Mouse (Mus musculus): ENCODE results near the gene Prep.

DNA sequence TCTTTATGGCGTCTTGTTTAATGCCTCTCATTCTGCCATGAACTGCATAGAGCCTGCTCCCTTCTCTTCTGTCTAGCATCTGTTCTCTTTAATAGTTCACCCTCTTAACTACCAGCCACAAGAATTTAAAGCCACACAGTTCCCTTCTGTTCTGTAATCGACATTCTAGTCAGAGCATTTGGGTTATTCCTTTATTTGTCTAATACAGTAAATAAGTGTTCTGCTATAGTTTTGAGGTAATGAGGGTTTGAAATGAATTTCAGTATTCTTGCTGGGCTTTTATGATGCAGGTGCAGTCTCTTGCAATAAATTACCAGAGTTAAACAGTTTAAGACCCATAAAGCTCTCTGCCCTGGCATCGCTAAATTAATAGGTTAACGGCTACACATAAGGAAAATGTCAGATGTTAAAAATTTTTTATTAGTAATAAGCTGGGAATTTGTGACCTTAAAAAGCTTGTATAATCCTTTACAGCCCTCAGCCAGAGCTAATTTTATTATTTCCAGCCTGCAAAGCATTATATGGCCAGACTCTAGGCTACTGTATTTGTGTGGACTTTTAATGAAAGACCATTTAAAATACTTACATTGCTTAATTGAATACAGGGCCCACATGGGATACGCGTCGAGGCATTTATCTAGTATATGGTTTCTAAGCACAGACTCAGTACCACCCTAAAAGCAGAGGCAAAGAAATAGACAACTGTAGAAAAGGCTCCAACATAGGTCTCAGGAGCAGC, 73.6 kb downstream of the Prep start:
- TF ChIP-seq CTCF (IDR thresholded peaks at IDR 0.05; ENCODE audit: control insufficient read depth, insufficient read depth, low read length): no peak
- no peak for TF ChIP-seq POLR2A (IDR thresholded peaks at IDR 0.05; ENCODE audit: borderline replicate concordance, control insufficient read depth, low read depth, low read length)

All from bone marrow, adult 2 months (tissue).